ENCODE assay signal across 19 mouse cellular contexts in the genomic region with DNA sequence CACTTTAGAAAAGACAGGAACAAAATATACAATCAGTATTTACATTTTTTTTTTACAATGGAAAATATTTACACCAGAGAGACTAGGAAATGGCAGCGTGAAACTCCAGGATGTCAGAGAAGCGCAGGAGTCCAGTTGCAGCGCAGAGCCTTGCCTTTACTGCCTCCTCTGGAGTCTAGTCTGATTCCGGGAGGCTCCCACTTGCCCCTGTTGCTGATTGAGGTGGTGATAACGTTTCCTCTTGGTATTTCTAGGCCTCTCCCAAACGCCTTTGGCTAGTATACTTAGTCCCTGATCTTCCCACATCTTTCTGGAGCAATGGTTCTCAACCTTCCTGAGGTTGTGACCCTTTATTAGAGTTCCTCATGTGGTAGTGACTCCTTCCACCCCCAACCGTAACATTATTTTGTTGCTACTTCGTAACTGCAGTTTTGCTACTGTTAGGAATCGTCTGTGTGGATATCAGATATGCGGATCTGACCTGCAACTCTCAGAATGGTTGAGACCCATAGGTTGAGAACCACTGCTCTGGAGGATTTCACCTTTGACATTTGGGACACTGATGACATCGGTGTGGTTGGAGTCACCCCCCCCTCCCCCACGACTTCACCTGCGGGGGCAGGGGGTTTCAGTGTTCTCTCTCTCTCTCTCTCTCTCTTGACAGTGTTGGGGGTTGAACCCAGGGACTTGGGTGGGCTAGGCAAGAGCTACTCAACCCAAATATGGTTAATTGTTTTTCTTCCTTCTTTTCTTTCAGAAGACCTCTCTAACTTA. TPM values are rescaled to one million over a fixed set of nuclear protein-coding genes. Genes with fewer than 3 reads are reported as not detected.
DNase-seq lines count a peak whose midpoint lies in the region; ATAC-seq and TF ChIP-seq lines count a peak whose summit lies in the region.
"Had no signal": no experiment of that assay in that cellular context is flagged by ENCODE, and none has a peak within 500 bp of the region (broad histone marks: within the 10 kb centered on the region; RNA-seq: fewer than 3 reads in every experiment).

No protein-coding gene starts in this region.

- H3K4me1 ChIP-seq in kidney, embryonic 15.5 days: peaks cover 45% of the 10 kb centered on the region
- H3K4me1 ChIP-seq in ES-Bruce4 (ENCODE audit: control insufficient read depth, insufficient read depth, low read length): peaks cover 7% of the 10 kb centered on the region
- H3K4me1 ChIP-seq in embryonic facial prominence, embryonic 10.5 days: peaks cover 83% of the 10 kb centered on the region
- peaks cover 33% of the 10 kb centered on the region for H3K4me1 ChIP-seq in limb, embryonic 11.5 days (ENCODE audit: control insufficient read depth, insufficient read depth, low read length)
- H3K4me1 ChIP-seq: forebrain, embryonic 13.5 days; liver, embryonic 12.5 days had no signal

- TF ChIP-seq EP300 in ES-Bruce4 (IDR thresholded peaks at IDR 0.05; ENCODE audit: insufficient read depth, low read depth, low read length): 0 out of 2 replicates have a peak, but pooled peaks have one; percentile 6

- H3K9ac ChIP-seq in kidney, embryonic 15.5 days: no peak overlapping the region
- H3K9ac ChIP-seq in ES-Bruce4 (ENCODE audit: low read depth, poor library complexity, severe bottlenecking): no peak overlapping the region
- no peak overlapping the region for H3K9ac ChIP-seq in limb, embryonic 11.5 days (ENCODE audit: low read length)
- H3K9ac ChIP-seq: forebrain, embryonic 13.5 days; heart, embryonic 12.5 days; liver, embryonic 12.5 days; lung, embryonic 14.5 days had no signal

- H3K27me3 ChIP-seq in kidney, embryonic 15.5 days: no peaks in the 10 kb centered on the region
- no peaks in the 10 kb centered on the region for H3K27me3 ChIP-seq in ES-Bruce4 (ENCODE audit: control insufficient read depth, insufficient read depth, low read length, poor library complexity, severe bottlenecking)
- no peaks in the 10 kb centered on the region for H3K27me3 ChIP-seq in embryonic facial prominence, embryonic 10.5 days (replicated peaks; ENCODE audit: low read depth, poor library complexity, severe bottlenecking)
- H3K27me3 ChIP-seq in limb, embryonic 11.5 days (ENCODE audit: control insufficient read depth, insufficient read depth, low read length): no peaks in the 10 kb centered on the region
- H3K27me3 ChIP-seq: forebrain, embryonic 13.5 days; heart, embryonic 12.5 days had no signal

- no peak overlapping the region for H3K4me3 ChIP-seq in kidney, embryonic 15.5 days (replicated peaks)
- no peak overlapping the region for H3K4me3 ChIP-seq in ES-Bruce4 (ENCODE audit: low read depth, low read length)
- peak overlapping the region; percentile 16; the same call in 1 of the 2 replicates for H3K4me3 ChIP-seq in embryonic facial prominence, embryonic 10.5 days
- no peak overlapping the region for H3K4me3 ChIP-seq in limb, embryonic 11.5 days (ENCODE audit: low read depth, low read length)
- H3K4me3 ChIP-seq: forebrain, embryonic 13.5 days; heart, embryonic 12.5 days; liver, embryonic 12.5 days had no signal

- WGBS in kidney, embryonic 15.5 days: 54% methylated on average over 13 of the region's 13 CpGs
- whole genome bisulfite sequencing in embryonic facial prominence, embryonic 10.5 days: 39% methylated on average over 13 of the region's 13 CpGs
- 40% methylated on average over 13 of the region's 13 CpGs for WGBS in limb, embryonic 11.5 days

- H3K36me3 ChIP-seq in kidney, embryonic 15.5 days: no peaks in the 10 kb centered on the region
- no peaks in the 10 kb centered on the region for H3K36me3 ChIP-seq in ES-Bruce4 (ENCODE audit: control insufficient read depth, insufficient read depth, low read length, poor library complexity, severe bottlenecking)
- no peaks in the 10 kb centered on the region for H3K36me3 ChIP-seq in embryonic facial prominence, embryonic 10.5 days (replicated peaks)
- H3K36me3 ChIP-seq in limb, embryonic 11.5 days (ENCODE audit: control insufficient read depth, insufficient read depth, low read length): no peaks in the 10 kb centered on the region
- H3K36me3 ChIP-seq: G1E; heart, embryonic 12.5 days; liver, embryonic 12.5 days had no signal

- no peak overlapping the region for H3K4me2 ChIP-seq in kidney, embryonic 15.5 days
- H3K4me2 ChIP-seq in limb, embryonic 11.5 days (ENCODE audit: low read depth, severe bottlenecking): no peak overlapping the region
- H3K4me2 ChIP-seq: forebrain, embryonic 13.5 days; heart, embryonic 12.5 days; liver, embryonic 12.5 days; lung, embryonic 14.5 days had no signal

- no peaks in the 10 kb centered on the region for H3K9me3 ChIP-seq in kidney, embryonic 15.5 days (replicated peaks)
- no peaks in the 10 kb centered on the region for H3K9me3 ChIP-seq in ES-Bruce4 (replicated peaks; ENCODE audit: control insufficient read depth, insufficient read depth, low read length, poor library complexity, severe bottlenecking)
- H3K9me3 ChIP-seq in embryonic facial prominence, embryonic 10.5 days: no peaks in the 10 kb centered on the region
- H3K9me3 ChIP-seq in limb, embryonic 11.5 days (ENCODE audit: control insufficient read depth, low read length): no peaks in the 10 kb centered on the region
- H3K9me3 ChIP-seq: forebrain, embryonic 13.5 days; G1E; heart, embryonic 12.5 days; liver, embryonic 12.5 days had no signal

- DNase-seq in kidney, postnatal 14 days: no peak
- DNase-seq in embryonic facial prominence, embryonic 10.5 days (ENCODE audit: low spot score): peak; percentile 64
- no peak for DNase-seq in limb, embryonic 11.5 days (ENCODE audit: low spot score)
- no peak for DNase-seq in urinary bladder, postnatal 36 days (ENCODE audit: low spot score in 2 of 2)
- no peak for DNase-seq in layer of hippocampus, postnatal 14 days (ENCODE audit: low spot score in 2 of 2)
- DNase-seq: cerebellum, adult 9-11 months; gastrocnemius, postnatal 36 days; midbrain, embryonic 14.5 days; thymus, adult 2 months had no signal

- ATAC-seq in kidney, embryonic 15.5 days (replicated peaks; ENCODE audit: low FRiP score): peak; percentile 29; the same call in 1 of the 2 replicates
- ATAC-seq in limb, embryonic 11.5 days (ENCODE audit: insufficient number of reproducible peaks, low FRiP score, low TSS enrichment, low read depth): no peak
- ATAC-seq: forebrain, embryonic 13.5 days; hindbrain, embryonic 16.5 days; liver, embryonic 12.5 days had no signal

- peak overlapping the region; percentile 88 for H3K27ac ChIP-seq in kidney, embryonic 15.5 days
- H3K27ac ChIP-seq in ES-Bruce4 (ENCODE audit: insufficient read depth, low read length): no peak overlapping the region
- peak overlapping the region; percentile 79 for H3K27ac ChIP-seq in embryonic facial prominence, embryonic 10.5 days (replicated peaks)
- H3K27ac ChIP-seq in limb, embryonic 11.5 days (replicated peaks; ENCODE audit: low read depth, low read length): peak overlapping the region; percentile 16; the same call in 1 of the 2 replicates
- H3K27ac ChIP-seq: forebrain, embryonic 13.5 days; liver, embryonic 12.5 days; macrophage had no signal

- no peak for TF ChIP-seq POLR2A in ES-Bruce4 (IDR thresholded peaks at IDR 0.05; ENCODE audit: insufficient read depth, low read length)

- no peak for TF ChIP-seq CTCF in ES-Bruce4 (IDR thresholded peaks at IDR 0.05; ENCODE audit: low read depth, low read length)

RNA-seq across cellular contexts. Expression of a gene that starts 42.2 kb away (rescaled TPM):
- 155 and 156 TPM in 2 replicates for polyA plus RNA-seq in kidney, embryonic 15.5 days (2015; fragmentation: Nextera tagmentation; extraction: Ambion mirVana)
- polyA plus RNA-seq in ES-Bruce4 (2011; ENCODE audit: insufficient read depth, insufficient read length, low read depth, missing spikeins): 16.8 and 21.6 TPM in 2 replicates
- 368 and 392 TPM in 2 replicates for polyA plus RNA-seq in embryonic facial prominence, embryonic 10.5 days (2016; fragmentation: Nextera tagmentation; extraction: Ambion mirVana)
- polyA plus RNA-seq in limb, embryonic 11.5 days (2014; fragmentation: Nextera tagmentation; extraction: Ambion mirVana): 249 and 263 TPM in 2 replicates
- total RNA-seq in layer of hippocampus, postnatal 14 days (2021): 10 to 100 TPM; 20.2 to 23.4 TPM
- total RNA-seq: neutrophil, adult 5-6 weeks had no signal
- polyA plus RNA-seq: G1E had no signal
